Mouse (Mus musculus) kidney, embryonic 16.5 days (tissue): ENCODE results near the gene Kcnk10. TPM values are rescaled to one million over a fixed set of nuclear protein-coding genes. Genes with fewer than 3 reads are reported as not detected.
A peak's percentile ranks its signal among the peaks of the same experiment; 100 is the strongest.

Experiments
- ATAC-seq: fragments of 200-750 bp; cut with Nextera tagmentation; 2 replicates; pipeline ENCODE4 v1.8.0; 2017; ENCODE audit warnings: moderate TSS enrichment; ENCODE audit not compliant: low FRiP score, low TSS enrichment
- H3K27ac ChIP-seq: fragments of 300-500 bp; sonication (generic); 2 replicates; pipeline ENCODE4 v1.5.1; 2014; ENCODE audit warnings: low read length
- H3K27me3 ChIP-seq: fragments of 300-500 bp; sonication (generic); 2 replicates; pipeline ENCODE4 v1.6.1; 2014; ENCODE audit warnings: low read length, control low read depth, mixed read lengths; ENCODE audit not compliant: insufficient read depth
- H3K36me3 ChIP-seq: fragments of 300-500 bp; sonication (generic); 2 replicates; pipeline ENCODE4 v1.6.1; 2014; ENCODE audit warnings: low read length, control low read depth, mixed read lengths; ENCODE audit not compliant: insufficient read depth
- H3K4me1 ChIP-seq: fragments of 300-500 bp; sonication (generic); 2 replicates; pipeline ENCODE4 v1.6.1; 2014; ENCODE audit warnings: low read length, control low read depth, mixed read lengths; ENCODE audit not compliant: insufficient read depth
- H3K4me2 ChIP-seq: fragments of 300-500 bp; sonication (generic); replicated peaks from 2 replicates; pipeline ENCODE4 v1.6.1; 2014; ENCODE audit warnings: low read depth, low read length
- H3K4me3 ChIP-seq: fragments of 300-500 bp; sonication (generic); 2 replicates; pipeline ENCODE4 v1.5.1; 2014; ENCODE audit warnings: mild to moderate bottlenecking, low read length
- H3K9ac ChIP-seq: fragments of 300-500 bp; sonication (generic); replicated peaks from 2 replicates; pipeline ENCODE4 v1.6.1; 2014; ENCODE audit warnings: low read length
- H3K9me3 ChIP-seq: fragments of 300-500 bp; sonication (generic); 2 replicates; pipeline ENCODE4 v1.6.1; 2016; ENCODE audit warnings: low read length, control low read depth
- WGBS: fragments of 180-500 bp; shearing (Covaris S2); extraction: QIAGEN DNeasy Blood & Tissue Kit; methylation state at CpG from one replicate; pipeline ENCODE4 v1.1.7; 2014; 5-methylcytosine and 5-hydroxymethylcytosine counted together
- polyA plus RNA-seq: library from polyadenylated mRNA; unstranded; fragments of >200 nt; fragmentation: Nextera tagmentation; extraction: Ambion mirVana; gene quantifications from 2 replicates; pipeline ENCODE4 v1.2.1, GENCODE M21; 2015

The Kcnk10 gene
- polyA plus RNA-seq, 1 experiment from 2014 or later = 1.0 TPM

DNA sequence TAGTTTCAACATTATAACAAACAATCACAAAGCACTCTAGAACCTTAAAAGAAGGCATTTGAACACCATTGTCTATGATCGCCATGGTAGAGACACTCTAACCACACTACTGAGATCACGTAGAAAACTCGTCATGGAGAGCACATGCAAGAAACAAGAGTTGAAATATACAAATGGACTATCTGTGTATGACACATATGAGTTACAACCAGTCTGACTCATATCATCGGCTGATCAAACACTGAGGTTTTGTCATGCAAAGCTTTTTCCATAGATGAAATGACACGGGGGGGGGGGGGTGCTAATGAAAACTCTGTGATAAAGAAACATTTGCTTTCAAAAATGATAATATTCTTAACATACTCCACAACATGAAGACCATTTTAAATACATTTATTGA is 133.2 kb downstream of the Kcnk10 start:
- Histone ChIP-seq H3K36me3 (no peaks in the 10 kb centered on the region), H3K4me2 (no peak overlapping the region), H3K27ac (no peak overlapping the region), H3K9me3 (no peaks in the 10 kb centered on the region), H3K9ac (no peak overlapping the region), H3K4me3 (no peak overlapping the region), H3K27me3 (no peaks in the 10 kb centered on the region), H3K4me1 (no peaks in the 10 kb centered on the region)
- 89% methylated on average over 5 of the region's 5 CpGs for WGBS
- no peak for ATAC-seq

DNA sequence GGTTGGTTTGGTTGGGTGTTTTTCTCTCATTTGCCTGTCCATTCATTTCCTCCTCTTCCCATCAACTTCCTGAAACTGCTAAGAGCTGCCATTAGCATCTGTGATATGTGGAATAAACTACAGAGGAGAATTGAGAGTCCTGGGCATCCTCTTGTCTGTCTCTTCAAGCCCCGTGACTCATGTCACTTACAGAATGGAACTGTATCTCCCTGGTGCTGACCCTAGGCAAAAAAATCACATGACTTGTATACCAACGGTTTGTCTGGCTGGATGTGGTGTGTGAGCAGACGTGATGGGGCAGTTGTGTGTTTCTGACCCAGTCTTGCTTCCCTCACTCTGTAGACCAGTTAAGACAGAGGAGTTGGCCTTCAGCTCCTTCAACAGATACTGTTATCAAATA is 134.4 kb downstream of the Kcnk10 start:
- Histone ChIP-seq H3K9ac (no peak overlapping the region), H3K4me3 (no peak overlapping the region), H3K27ac (no peak overlapping the region), H3K36me3 (no peaks in the 10 kb centered on the region), H3K4me1 (no peaks in the 10 kb centered on the region), H3K9me3 (no peaks in the 10 kb centered on the region), H3K27me3 (no peaks in the 10 kb centered on the region), H3K4me2 (no peak overlapping the region)
- no peak for ATAC-seq
- WGBS = 83% methylated on average over 3 of the region's 3 CpGs

DNA sequence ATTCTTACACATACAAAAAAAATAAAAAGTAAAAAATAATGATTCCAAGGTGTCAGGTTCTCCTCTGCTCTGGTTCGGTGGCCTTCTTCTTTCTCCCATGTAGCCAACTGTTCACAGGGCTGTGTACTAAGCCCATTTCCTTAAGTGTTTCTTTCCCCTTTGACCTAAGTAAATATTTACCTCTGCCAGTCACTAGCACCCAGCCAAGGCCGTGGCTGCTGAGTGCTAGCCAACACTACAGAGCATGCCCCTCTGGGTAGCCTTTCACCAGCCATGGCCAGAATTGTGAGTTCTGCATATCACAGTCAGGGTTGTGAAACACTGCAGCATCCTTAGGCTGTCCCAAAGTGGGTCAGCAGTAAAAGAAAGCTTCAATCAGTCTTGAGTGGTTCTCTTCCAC is 140.0 kb downstream of the Kcnk10 start:
- no peaks in the 10 kb centered on the region for H3K4me1 ChIP-seq
- H3K4me2 ChIP-seq = no peak overlapping the region
- no peaks in the 10 kb centered on the region for H3K36me3 ChIP-seq
- H3K27ac ChIP-seq = no peak overlapping the region
- WGBS = 34% methylated on average over 2 of the region's 2 CpGs
- peak; percentile 35; the same call in 1 of the 2 replicates for ATAC-seq
- no peak overlapping the region for H3K9ac ChIP-seq
- H3K4me3 ChIP-seq = no peak overlapping the region
- no peaks in the 10 kb centered on the region for H3K9me3 ChIP-seq
- no peaks in the 10 kb centered on the region for H3K27me3 ChIP-seq

DNA sequence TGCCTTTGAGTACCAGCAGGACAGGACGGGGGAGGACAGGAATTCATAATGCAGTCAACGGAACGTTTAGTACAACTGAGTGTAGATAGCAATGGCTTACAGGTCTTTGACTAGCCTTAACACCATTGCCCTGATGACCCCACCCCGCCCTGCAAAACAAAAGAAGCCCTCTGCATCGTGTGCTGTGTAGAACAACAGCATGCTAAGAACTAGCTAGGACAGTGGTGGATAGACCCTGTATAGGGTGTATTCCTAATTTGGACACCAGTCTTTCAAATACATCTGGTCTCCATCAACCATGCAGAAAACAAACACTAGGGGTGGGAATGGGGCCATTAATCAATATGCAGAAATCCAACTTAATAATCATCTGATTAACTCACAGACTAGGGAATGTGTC is 147.4 kb downstream of the Kcnk10 start:
- no peak overlapping the region for H3K4me3 ChIP-seq
- 78% methylated on average over 5 of the region's 5 CpGs for WGBS

DNA sequence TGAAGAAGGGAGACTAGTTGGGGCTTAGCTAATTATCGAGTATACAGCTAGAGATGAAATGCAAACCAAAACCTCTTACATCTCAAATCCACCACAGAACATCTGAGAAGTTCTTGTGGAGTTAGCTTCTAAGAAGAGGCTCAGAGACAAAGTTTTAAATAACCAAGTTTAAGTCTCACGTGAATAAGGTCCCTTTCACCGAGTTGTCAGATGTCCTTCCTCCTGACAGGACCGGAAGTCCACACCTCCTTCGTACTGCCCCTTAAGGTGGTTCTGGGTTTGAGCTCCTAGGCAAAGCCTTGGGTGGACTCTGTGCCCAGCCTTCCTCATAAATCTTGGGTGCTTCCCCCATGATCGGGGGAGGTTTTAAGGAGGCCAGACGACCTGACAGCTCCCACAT is 156.8 kb downstream of the Kcnk10 start:
- Histone ChIP-seq H3K4me3 (no peak overlapping the region), H3K4me2 (no peak overlapping the region), H3K36me3 (no peaks in the 10 kb centered on the region), H3K27me3 (no peaks in the 10 kb centered on the region), H3K9me3 (no peaks in the 10 kb centered on the region), H3K4me1 (no peaks in the 10 kb centered on the region), H3K9ac (no peak overlapping the region), H3K27ac (no peak overlapping the region)
- WGBS = 60% methylated on average over 7 of the region's 7 CpGs
- ATAC-seq = no peak

More for the DNA sequence above, 147.4 kb downstream of the Kcnk10 start:
- Histone ChIP-seq H3K9ac (no peak overlapping the region), H3K27ac (no peak overlapping the region), H3K36me3 (no peaks in the 10 kb centered on the region), H3K9me3 (no peaks in the 10 kb centered on the region), H3K4me2 (no peak overlapping the region), H3K4me1 (no peaks in the 10 kb centered on the region), H3K27me3 (no peaks in the 10 kb centered on the region)
- ATAC-seq = no peak

DNA sequence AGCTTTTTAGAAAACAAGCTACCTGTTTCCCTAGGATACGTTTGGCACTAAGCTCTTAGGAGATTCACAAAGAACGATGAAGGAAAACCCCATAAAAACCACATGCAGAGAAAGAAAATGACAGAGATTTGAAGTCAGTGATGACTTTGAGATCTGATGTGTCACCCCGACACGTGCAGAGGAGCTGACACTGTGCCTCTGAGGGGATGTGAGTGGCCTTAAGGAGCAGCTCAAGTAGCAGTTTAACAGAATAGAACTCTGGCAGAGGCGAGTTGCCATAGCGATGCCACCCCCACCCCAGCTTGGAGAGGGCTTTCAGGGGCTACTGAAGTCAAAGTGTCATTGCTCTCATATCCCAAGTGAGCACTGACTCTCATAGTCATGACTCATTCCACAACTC is 158.3 kb downstream of the Kcnk10 start:
- no peak overlapping the region for H3K9ac ChIP-seq
- 65% methylated on average over 6 of the region's 6 CpGs for WGBS
- H3K9me3 ChIP-seq = no peaks in the 10 kb centered on the region
- no peak for ATAC-seq
- H3K4me3 ChIP-seq = no peak overlapping the region
- H3K27me3 ChIP-seq = no peaks in the 10 kb centered on the region
- no peak overlapping the region for H3K27ac ChIP-seq
- no peak overlapping the region for H3K4me2 ChIP-seq
- no peaks in the 10 kb centered on the region for H3K36me3 ChIP-seq
- H3K4me1 ChIP-seq = no peaks in the 10 kb centered on the region

DNA sequence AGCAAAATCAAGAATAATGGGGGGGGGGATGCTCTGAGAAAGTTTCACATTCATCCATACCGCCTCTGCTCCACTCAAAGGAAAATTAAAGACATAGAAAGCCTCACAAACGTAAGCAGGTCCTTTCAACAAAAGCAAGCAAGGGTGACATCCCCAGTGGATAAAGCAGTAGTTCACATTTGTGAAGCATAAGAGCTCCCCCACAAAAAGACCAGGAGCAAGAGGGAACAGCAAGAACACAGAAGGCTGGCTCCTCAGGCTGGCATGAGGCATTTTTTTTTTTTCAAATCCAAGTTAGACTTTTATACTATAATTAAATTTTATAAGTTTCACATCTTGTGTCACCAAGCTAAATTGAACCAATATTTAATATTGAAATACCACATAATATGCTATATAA is 168.5 kb downstream of the Kcnk10 start:
- H3K9ac ChIP-seq = no peak overlapping the region
- H3K27ac ChIP-seq = no peak overlapping the region
- no peaks in the 10 kb centered on the region for H3K27me3 ChIP-seq
- 58% methylated on average over 2 of the region's 2 CpGs for WGBS
- no peak overlapping the region for H3K4me3 ChIP-seq
- no peak overlapping the region for H3K4me2 ChIP-seq
- no peaks in the 10 kb centered on the region for H3K4me1 ChIP-seq
- no peaks in the 10 kb centered on the region for H3K9me3 ChIP-seq
- no peaks in the 10 kb centered on the region for H3K36me3 ChIP-seq
- no peak for ATAC-seq

DNA sequence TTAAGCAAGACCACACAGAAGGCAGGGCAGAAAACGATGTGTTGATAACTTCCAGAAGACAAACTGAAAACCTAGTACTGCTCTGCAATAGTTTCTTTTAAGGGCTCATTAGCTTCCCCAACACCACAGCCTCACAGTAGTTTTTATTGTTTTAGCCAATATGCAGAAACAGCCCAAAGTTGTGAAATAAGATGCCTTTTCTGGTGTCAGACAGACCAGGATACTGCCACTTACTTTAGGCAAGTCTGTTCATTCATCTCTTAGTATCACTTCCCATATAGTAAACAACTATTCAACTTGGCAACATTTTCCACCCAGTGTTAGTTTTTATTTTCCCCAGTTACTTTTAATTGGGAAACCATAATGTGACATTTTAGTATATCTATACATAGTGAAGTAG is 171.5 kb downstream of the Kcnk10 start:
- Histone ChIP-seq H3K27me3 (no peaks in the 10 kb centered on the region), H3K4me2 (no peak overlapping the region), H3K36me3 (no peaks in the 10 kb centered on the region), H3K4me1 (no peaks in the 10 kb centered on the region), H3K27ac (no peak overlapping the region), H3K4me3 (no peak overlapping the region), H3K9me3 (no peaks in the 10 kb centered on the region), H3K9ac (no peak overlapping the region)
- 5% methylated on average over 1 of the region's 1 CpGs for WGBS
- ATAC-seq = no peak

DNA sequence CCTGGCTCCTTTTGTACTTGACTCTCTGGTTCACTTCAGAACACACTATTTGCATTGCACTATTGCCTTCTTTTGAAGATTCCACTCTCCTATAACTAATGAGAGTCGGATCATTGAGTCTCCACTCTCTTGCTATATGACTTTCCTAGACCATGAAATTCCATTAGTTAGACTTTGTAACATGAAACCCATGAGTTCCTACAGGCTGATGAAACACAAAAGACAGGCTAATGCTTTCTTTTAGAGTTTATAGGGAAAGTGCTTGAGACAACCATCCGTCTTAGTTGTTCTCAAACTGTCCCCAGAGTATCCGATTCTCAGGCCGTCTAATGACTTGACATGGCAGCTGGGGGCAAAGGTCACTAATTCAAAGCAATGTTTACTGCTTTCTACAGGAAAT is 172.0 kb downstream of the Kcnk10 start:
- H3K27me3 ChIP-seq = no peaks in the 10 kb centered on the region
- ATAC-seq = peak; percentile 88
- no peaks in the 10 kb centered on the region for H3K36me3 ChIP-seq
- 12% methylated on average over 4 of the region's 4 CpGs for WGBS
- H3K27ac ChIP-seq = no peak overlapping the region
- no peak overlapping the region for H3K9ac ChIP-seq
- no peaks in the 10 kb centered on the region for H3K9me3 ChIP-seq
- H3K4me3 ChIP-seq = no peak overlapping the region
- H3K4me1 ChIP-seq = no peaks in the 10 kb centered on the region
- H3K4me2 ChIP-seq = no peak overlapping the region

DNA sequence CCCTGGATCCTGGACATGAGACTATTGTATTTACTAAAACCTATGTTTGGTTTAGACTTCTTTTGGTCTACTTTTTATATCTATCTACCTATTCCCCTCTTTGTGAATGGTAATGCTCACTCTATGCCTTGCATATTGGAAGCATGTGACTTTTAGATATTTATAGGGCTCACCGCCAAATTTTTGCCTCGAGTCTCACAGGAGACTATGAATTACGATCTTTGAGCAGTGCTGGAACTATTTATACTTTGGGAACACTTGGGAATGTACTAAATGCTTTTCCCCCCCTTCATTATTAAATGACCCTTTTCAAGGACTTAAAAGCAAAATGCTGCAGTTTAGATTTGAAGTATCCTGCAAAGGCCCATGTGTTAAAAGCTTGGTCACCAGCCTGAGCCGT is 181.5 kb downstream of the Kcnk10 start:
- Histone ChIP-seq H3K27me3 (no peaks in the 10 kb centered on the region), H3K4me3 (no peak overlapping the region), H3K36me3 (no peaks in the 10 kb centered on the region), H3K9ac (no peak overlapping the region), H3K4me1 (no peaks in the 10 kb centered on the region), H3K27ac (0 out of 2 replicates have a peak overlapping the region, but pooled peaks have one; percentile 2), H3K4me2 (no peak overlapping the region), H3K9me3 (no peaks in the 10 kb centered on the region)
- no peak for ATAC-seq
- 41% methylated on average over 4 of the region's 4 CpGs for whole genome bisulfite sequencing

DNA sequence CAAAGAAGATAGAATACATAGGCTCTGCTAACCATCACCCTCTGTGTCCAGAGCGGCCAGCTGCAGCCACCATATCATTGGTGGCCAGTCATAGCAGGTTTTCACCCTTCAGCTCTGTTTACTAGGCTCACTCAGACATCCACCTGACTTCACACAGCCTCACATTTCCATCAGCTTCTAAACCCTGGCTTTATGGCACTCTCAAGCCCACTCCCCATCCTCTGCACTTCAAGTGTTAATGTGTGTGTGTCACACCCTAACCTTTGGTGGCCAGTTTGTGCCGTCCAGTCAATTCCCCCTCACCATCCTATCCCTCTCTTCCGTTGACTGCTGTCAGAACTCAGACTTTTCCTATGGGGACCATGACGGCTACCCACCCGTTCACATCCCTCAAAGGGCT is 184.0 kb downstream of the Kcnk10 start:
- 88% methylated on average over 5 of the region's 5 CpGs for WGBS
- H3K4me3 ChIP-seq = no peak overlapping the region
- ATAC-seq = no peak
- no peaks in the 10 kb centered on the region for H3K27me3 ChIP-seq
- H3K9ac ChIP-seq = no peak overlapping the region
- H3K9me3 ChIP-seq = no peaks in the 10 kb centered on the region
- no peaks in the 10 kb centered on the region for H3K36me3 ChIP-seq
- H3K4me1 ChIP-seq = no peaks in the 10 kb centered on the region
- H3K4me2 ChIP-seq = no peak overlapping the region
- no peak overlapping the region for H3K27ac ChIP-seq
